In the genomic region with DNA sequence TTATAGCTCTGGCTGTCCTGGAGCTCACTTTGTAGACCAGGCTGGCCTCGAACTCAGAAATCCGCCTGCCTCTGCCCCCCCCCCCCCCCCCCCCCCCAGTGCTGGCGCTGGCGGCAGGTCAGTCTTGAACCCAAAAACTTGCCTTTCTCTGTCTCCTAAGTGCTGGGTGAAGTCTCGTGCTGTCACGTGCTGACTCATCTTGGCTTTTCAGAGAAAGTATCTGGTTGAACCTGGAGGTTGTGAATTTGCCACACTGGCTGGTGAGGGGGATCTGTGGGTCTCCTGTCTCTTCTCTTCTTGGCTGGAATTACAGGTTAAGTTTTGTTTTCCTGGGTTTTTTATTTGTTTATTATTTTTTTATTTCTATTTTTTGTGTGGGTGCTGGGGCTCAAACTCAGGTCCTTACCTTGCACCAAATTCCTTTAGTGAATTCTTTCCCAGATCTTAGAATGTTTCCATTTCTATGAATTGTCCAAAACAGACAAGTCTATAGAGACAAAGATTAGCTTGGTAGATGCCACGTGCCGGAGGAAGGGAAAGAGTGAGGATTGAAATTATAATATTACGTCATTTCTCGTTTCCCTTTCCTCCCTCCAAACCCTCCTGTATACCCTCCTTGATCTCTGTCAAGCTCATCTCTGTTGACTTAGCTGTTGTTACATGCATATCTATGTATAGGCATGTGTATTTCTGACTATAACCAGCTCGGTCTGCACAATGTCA, we compare ENCODE assay signal across 30 mouse cellular contexts. TPM values are rescaled to one million over a fixed set of nuclear protein-coding genes. Genes with fewer than 3 reads are reported as not detected.
DNase-seq lines count a peak whose midpoint lies in the region; ATAC-seq and TF ChIP-seq lines count a peak whose summit lies in the region.
"Had no signal": no experiment of that assay in that cellular context is flagged by ENCODE, and none has a peak within 500 bp of the region (broad histone marks: within the 10 kb centered on the region; RNA-seq: fewer than 3 reads in every experiment).

No protein-coding gene starts in this region.

- no peaks in the 10 kb centered on the region for H3K36me3 ChIP-seq in E14TG2a.4 (ENCODE audit: insufficient read depth, low read length)
- H3K36me3 ChIP-seq in ES-E14 (ENCODE audit: control insufficient read depth, insufficient read depth, low read length, poor library complexity, severe bottlenecking), result no peaks in the 10 kb centered on the region
- H3K36me3 ChIP-seq: embryonic facial prominence, embryonic 10.5 days; embryonic facial prominence, embryonic 13.5 days; forebrain, embryonic 12.5 days; forebrain, embryonic 15.5 days; heart, embryonic 10.5 days; heart, embryonic 13.5 days; hindbrain, embryonic 15.5 days had no signal

- peak; percentile 64 for DNase-seq in heart, adult 11 months
- DNase-seq in heart, adult 9 months (ENCODE audit: low spot score in 2 of 2), result no peak
- no peak for DNase-seq in ES-E14 (ENCODE audit: low read depth, low spot score)
- DNase-seq in cerebellum, adult 11 months, result no peak
- DNase-seq in frontal cortex, postnatal 36 days (ENCODE audit: low spot score in 2 of 2), result no peak
- no peak for DNase-seq in lung, adult 18-20 months
- DNase-seq: adrenal gland, adult 2 months; adrenal gland, postnatal 14 days; B cell, adult 2 months; cerebellum, adult 11-12 months; cerebellum, adult 8-10 months; cerebellum, postnatal 10 days; cerebellum, postnatal 36 days; embryo, embryonic 11 days; gastrocnemius, postnatal 10 days; gastrocnemius, postnatal 36 days; heart, adult 18-20 months; heart, postnatal 14 days; heart, postnatal 4 days; kidney, adult 11 months had no signal

- in situ Hi-C loops in ES-E14 (cut with MboI; ENCODE audit: low sequenced_read_pairs in 2 of 2, unreplicated experiment in 2 of 2), result no loop called here

- H3K27ac ChIP-seq in ES-E14 (ENCODE audit: insufficient read depth, low read depth, low read length, poor library complexity, severe bottlenecking), result peak overlapping the region; percentile 85
- H3K27ac ChIP-seq: embryonic facial prominence, embryonic 10.5 days; embryonic facial prominence, embryonic 13.5 days; forebrain, embryonic 12.5 days; forebrain, embryonic 15.5 days; heart, embryonic 10.5 days; heart, embryonic 13.5 days; hindbrain, embryonic 15.5 days had no signal

- H3K4me3 ChIP-seq in E14TG2a.4 (replicated peaks; ENCODE audit: low read length) (peak overlapping the region; percentile 13; the same call in 1 of the 2 replicates), ES-E14 (ENCODE audit: insufficient read depth in 1 of 2, low read depth in 1 of 2, low read length in 2 of 2, poor library complexity in 1 of 2, severe bottlenecking in 1 of 2) (peak overlapping the region in 1 of 2 experiments; percentile 13; a peak in 1 of 4 replicates)
- H3K4me3 ChIP-seq: embryonic facial prominence, embryonic 10.5 days; embryonic facial prominence, embryonic 13.5 days; erythroblast, embryonic 14.5 days; forebrain, embryonic 12.5 days; forebrain, embryonic 15.5 days; heart, embryonic 10.5 days; heart, embryonic 13.5 days; hindbrain, embryonic 15.5 days had no signal

- 0 out of 2 replicates have a peak, but pooled peaks have one; percentile 37 for ATAC-seq in monocyte, adult 5-6 weeks (replicated peaks; ENCODE audit: insufficient number of reproducible peaks, low FRiP score, low TSS enrichment, poor library complexity, severe bottlenecking)
- ATAC-seq: forebrain, embryonic 15.5 days had no signal

- H3K4me1 ChIP-seq in E14TG2a.4 (replicated peaks; ENCODE audit: low read depth, low read length), result peaks cover 96% of the 10 kb centered on the region
- H3K4me1 ChIP-seq in ES-E14 (ENCODE audit: control insufficient read depth in 2 of 2, insufficient read depth in 2 of 2, low read length in 2 of 2, poor library complexity in 1 of 2), result peaks cover 15 to 17% of the 10 kb centered on the region in 2 experiments
- H3K4me1 ChIP-seq: forebrain, embryonic 15.5 days had no signal

- H3K9me3 ChIP-seq in E14TG2a.4 (ENCODE audit: low read length) (no peaks in the 10 kb centered on the region), ES-E14 (ENCODE audit: control insufficient read depth, insufficient read depth, low read depth, low read length) (no peaks in the 10 kb centered on the region)
- H3K9me3 ChIP-seq: embryonic facial prominence, embryonic 10.5 days; embryonic facial prominence, embryonic 13.5 days; forebrain, embryonic 12.5 days; forebrain, embryonic 15.5 days; heart, embryonic 10.5 days; heart, embryonic 13.5 days; hindbrain, embryonic 15.5 days had no signal

- peak overlapping the region; percentile 38; the same call in 1 of the 2 replicates for H3K9ac ChIP-seq in ES-E14 (ENCODE audit: insufficient read depth, low read depth, low read length, poor library complexity, severe bottlenecking)
- H3K9ac ChIP-seq: embryonic facial prominence, embryonic 13.5 days; forebrain, embryonic 12.5 days; forebrain, embryonic 15.5 days; heart, embryonic 13.5 days; hindbrain, embryonic 15.5 days had no signal

- no peak for TF ChIP-seq CTCF in E14TG2a.4 (conservative IDR thresholded peaks at IDR 0.05; ENCODE audit: low read length)

- H3K27me3 ChIP-seq in E14TG2a.4 (ENCODE audit: insufficient read depth, low read length), result no peaks in the 10 kb centered on the region
- H3K27me3 ChIP-seq: embryonic facial prominence, embryonic 13.5 days; forebrain, embryonic 12.5 days; forebrain, embryonic 15.5 days; hindbrain, embryonic 15.5 days had no signal

TF ChIP-seq in ES-E14, 5 proteins besides CTCF, POLR2A, EP300 and RAD21:
- no peak for TF ChIP-seq CHD2 (IDR thresholded peaks at IDR 0.05; ENCODE audit: low read depth, low read length)
- no peak for TF ChIP-seq HCFC1 (IDR thresholded peaks at IDR 0.05; ENCODE audit: borderline replicate concordance, insufficient read depth, low read length)
- TF ChIP-seq ZNF384 (IDR thresholded peaks at IDR 0.05; ENCODE audit: low read depth, low read length), result no peak
- TF ChIP-seq MAFK (IDR thresholded peaks at IDR 0.05; ENCODE audit: insufficient read depth, low read depth, low read length), result no peak
- TF ChIP-seq ZC3H11A (IDR thresholded peaks at IDR 0.05; ENCODE audit: borderline replicate concordance, low read depth, low read length), result no peak

RNA-seq across cellular contexts. Expression of a gene that starts 4.8 kb away (rescaled TPM):
- total RNA-seq in ES-E14 (2012; rRNA removed), result 120 and 135 TPM in 2 replicates
- total RNA-seq in monocyte, adult 5-6 weeks (2017), result 102 to 173 TPM (median 158 TPM) in 3 replicates

RNA-seq across cellular contexts. Expression of a gene that starts 52.4 kb away (rescaled TPM):
- 1.8 and 2.4 TPM in 2 replicates for total RNA-seq in ES-E14 (2012; rRNA removed)
- total RNA-seq in monocyte, adult 5-6 weeks (2017), result not detected in 3 replicates
